ENCODE assay signal across 19 mouse cellular contexts in the genomic region with DNA sequence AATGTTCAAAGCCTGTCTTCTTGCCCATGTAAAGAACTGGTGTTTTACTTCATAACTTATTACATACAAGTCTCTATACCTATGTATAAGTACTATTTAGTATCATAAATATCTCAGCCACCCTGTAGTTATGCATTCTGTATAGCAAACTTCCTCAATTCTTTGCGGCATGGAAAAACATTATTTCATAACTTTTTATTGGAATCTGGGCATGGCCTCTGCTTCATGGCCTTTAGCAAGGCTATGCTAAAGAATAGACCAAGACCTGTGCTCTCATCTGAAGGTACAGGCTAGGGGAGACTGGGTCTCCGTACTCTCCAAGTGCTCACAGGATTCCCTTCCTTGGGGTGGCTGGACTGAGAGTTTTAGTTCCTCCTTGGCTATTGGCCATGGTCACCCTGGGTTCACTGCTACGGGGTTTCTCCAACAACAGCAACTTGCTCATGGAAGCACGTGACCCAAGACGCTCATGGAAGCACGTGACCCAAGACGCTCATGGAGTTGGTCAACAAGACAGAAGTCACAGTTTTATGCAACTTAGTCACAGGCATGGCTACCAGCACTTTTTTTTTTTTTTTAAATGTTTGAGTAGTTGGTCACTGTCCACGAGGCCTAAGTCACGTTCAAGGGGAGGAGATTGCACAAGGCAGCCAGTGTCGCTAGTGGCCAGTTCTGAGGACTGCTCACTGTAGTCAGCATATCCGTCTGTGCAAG. TPM values are rescaled to one million over a fixed set of nuclear protein-coding genes. Genes with fewer than 3 reads are reported as not detected.
DNase-seq lines count a peak whose midpoint lies in the region; ATAC-seq and TF ChIP-seq lines count a peak whose summit lies in the region.
"Had no signal": no experiment of that assay in that cellular context is flagged by ENCODE, and none has a peak within 500 bp of the region (broad histone marks: within the 10 kb centered on the region; RNA-seq: fewer than 3 reads in every experiment).

No protein-coding gene starts in this region.

- DNase-seq in hindbrain, postnatal 0 days (ENCODE audit: low spot score): peak; percentile 8
- peak; percentile 27 for DNase-seq in 416B (ENCODE audit: low read depth)
- no peak for DNase-seq in frontal cortex, postnatal 25 days (ENCODE audit: low spot score in 2 of 2)
- no peak for DNase-seq in gastrocnemius, postnatal 25 days
- no peak for DNase-seq in layer of hippocampus, postnatal 36 days
- DNase-seq: adrenal gland, adult 8-10 months; cerebellum, postnatal 10 days; kidney, adult 18-20 months; kidney, postnatal 14 days; right cerebral cortex, postnatal 14 days had no signal

- no peak overlapping the region for H3K27ac ChIP-seq in hindbrain, postnatal 0 days
- no peak overlapping the region for H3K27ac ChIP-seq in hindbrain, embryonic 16.5 days (ENCODE audit: low read depth, low read length)
- peak overlapping the region; percentile 99 for H3K27ac ChIP-seq in bone marrow macrophage, adult 2 months (ENCODE audit: insufficient read depth, low read depth, low read length)
- H3K27ac ChIP-seq: embryonic facial prominence, embryonic 10.5 days; hindbrain, embryonic 14.5 days; limb, embryonic 10.5 days; lung, embryonic 15.5 days; midbrain, embryonic 15.5 days had no signal

- 91% methylated on average over 11 of the region's 11 CpGs for WGBS in hindbrain, postnatal 0 days
- 93% methylated on average over 11 of the region's 11 CpGs for WGBS in hindbrain, embryonic 16.5 days

- no peaks in the 10 kb centered on the region for H3K36me3 ChIP-seq in hindbrain, postnatal 0 days (ENCODE audit: insufficient read depth, low read length)
- H3K36me3 ChIP-seq in hindbrain, embryonic 16.5 days (ENCODE audit: control insufficient read depth, insufficient read depth, low read length): no peaks in the 10 kb centered on the region
- H3K36me3 ChIP-seq: embryonic facial prominence, embryonic 10.5 days; G1E; limb, embryonic 10.5 days; lung, embryonic 15.5 days; midbrain, embryonic 15.5 days had no signal

- TF ChIP-seq CTCF in hindbrain, postnatal 0 days (IDR thresholded peaks at IDR 0.05; ENCODE audit: low read depth): no peak
- TF ChIP-seq CTCF in bone marrow macrophage, adult 2 months (IDR thresholded peaks at IDR 0.05; ENCODE audit: low read depth, low read length): no peak

- no peak for ATAC-seq in hindbrain, postnatal 0 days
- ATAC-seq in hindbrain, embryonic 16.5 days: no peak
- ATAC-seq in megakaryocyte, adult 5-6 weeks (ENCODE audit: poor library complexity, severe bottlenecking): peak; percentile 78
- ATAC-seq: midbrain, embryonic 15.5 days had no signal

- no peak overlapping the region for H3K4me3 ChIP-seq in hindbrain, postnatal 0 days (ENCODE audit: low read length)
- H3K4me3 ChIP-seq in hindbrain, embryonic 16.5 days (ENCODE audit: low read length): no peak overlapping the region
- no peak overlapping the region for H3K4me3 ChIP-seq in bone marrow macrophage, adult 2 months (ENCODE audit: insufficient read depth, low read length)
- H3K4me3 ChIP-seq: embryonic facial prominence, embryonic 10.5 days; limb, embryonic 10.5 days; lung, embryonic 15.5 days; midbrain, embryonic 15.5 days had no signal

- H3K4me2 ChIP-seq in hindbrain, postnatal 0 days (ENCODE audit: low read depth, low read length): no peak overlapping the region
- no peak overlapping the region for H3K4me2 ChIP-seq in hindbrain, embryonic 16.5 days (ENCODE audit: low read length)
- H3K4me2 ChIP-seq: hindbrain, embryonic 14.5 days; lung, embryonic 15.5 days; midbrain, embryonic 15.5 days had no signal

- no peak overlapping the region for H3K9ac ChIP-seq in hindbrain, postnatal 0 days (replicated peaks; ENCODE audit: low read length)
- no peak overlapping the region for H3K9ac ChIP-seq in hindbrain, embryonic 16.5 days (ENCODE audit: low read depth, low read length)
- H3K9ac ChIP-seq: hindbrain, embryonic 14.5 days; lung, embryonic 15.5 days; midbrain, embryonic 15.5 days had no signal

- TF ChIP-seq POLR2A in bone marrow macrophage, adult 2 months (IDR thresholded peaks at IDR 0.05; ENCODE audit: borderline replicate concordance, low read depth, low read length): no peak

- H3K4me1 ChIP-seq in hindbrain, postnatal 0 days (ENCODE audit: insufficient read depth, low read length): no peaks in the 10 kb centered on the region
- no peaks in the 10 kb centered on the region for H3K4me1 ChIP-seq in hindbrain, embryonic 16.5 days (ENCODE audit: control insufficient read depth, insufficient read depth, low read depth, low read length)
- peaks cover 27% of the 10 kb centered on the region for H3K4me1 ChIP-seq in bone marrow macrophage, adult 2 months (ENCODE audit: control insufficient read depth, insufficient read depth, low read length)
- H3K4me1 ChIP-seq: embryonic facial prominence, embryonic 10.5 days; limb, embryonic 10.5 days; lung, embryonic 15.5 days; midbrain, embryonic 15.5 days had no signal

- no peaks in the 10 kb centered on the region for H3K9me3 ChIP-seq in hindbrain, postnatal 0 days (ENCODE audit: low read length)
- no peaks in the 10 kb centered on the region for H3K9me3 ChIP-seq in hindbrain, embryonic 16.5 days (ENCODE audit: control insufficient read depth, low read length)
- H3K9me3 ChIP-seq: embryonic facial prominence, embryonic 10.5 days; limb, embryonic 10.5 days; lung, embryonic 15.5 days; midbrain, embryonic 15.5 days had no signal

- no peaks in the 10 kb centered on the region for H3K27me3 ChIP-seq in hindbrain, postnatal 0 days (ENCODE audit: insufficient read depth, low read length)
- H3K27me3 ChIP-seq in hindbrain, embryonic 16.5 days (replicated peaks; ENCODE audit: control insufficient read depth, insufficient read depth, low read length): no peaks in the 10 kb centered on the region
- H3K27me3 ChIP-seq: lung, embryonic 15.5 days; midbrain, embryonic 15.5 days had no signal

RNA-seq across cellular contexts. Expression of a gene that starts 7.2 kb away (rescaled TPM):
- 9.9 and 17.9 TPM in 2 replicates for total RNA-seq in hindbrain, postnatal 0 days (2014; rRNA removed)
- 14.9 and 15.6 TPM in 2 replicates for polyA plus RNA-seq in hindbrain, postnatal 0 days (2015; fragmentation: Nextera tagmentation; extraction: Ambion mirVana)
- polyA plus RNA-seq in hindbrain, embryonic 16.5 days (2015; fragmentation: Nextera tagmentation; extraction: Ambion mirVana): 19.4 and 20.7 TPM in 2 replicates
- polyA plus RNA-seq in bone marrow macrophage, adult 2 months (2012; ENCODE audit: insufficient read depth, insufficient read length, missing spikeins): 23.5 and 23.8 TPM in 2 replicates
- 42.2 and 54.4 TPM in 2 replicates for total RNA-seq in megakaryocyte, adult 5-6 weeks (2015)
- total RNA-seq in megakaryocyte, adult 5-6 weeks (2017): 16.2 and 20.2 TPM in 2 replicates
- 1 to 10 TPM; 4.3 to 4.5 TPM for total RNA-seq in gastrocnemius, postnatal 25 days (2021)
- total RNA-seq in layer of hippocampus, postnatal 36 days (2021): 10 to 100 TPM; 40.6 to 41.7 TPM
- total RNA-seq: G1E had no signal
- polyA plus RNA-seq: G1E had no signal

Comparison
In these comparisons a context has a peak if more than half of its experiments do, and no peak if none do; other contexts are left out.
1. DNase-seq: peak in hindbrain, postnatal 0 days (single experiment) and 416B (single experiment); none in frontal cortex, postnatal 25 days (0 of 2), gastrocnemius, postnatal 25 days (single experiment) and layer of hippocampus, postnatal 36 days (0 of 2).